Mouse (Mus musculus) spleen, adult 12 weeks (tissue): ENCODE measurements around the gene Megf8.

Source experiments
- DNase-seq: peaks from one replicate; pipeline ENCODE4 v3.0.0; 2022; ENCODE audit warnings: low spot score

Gene Megf8

GRCm38 (mm10) chr7:25316532-25317445 lies at the start of gene Megf8:
TSS of gene Megf8 (plus strand) at chr7:25317164.
- peak; percentile 79 for DNase-seq

DNA sequence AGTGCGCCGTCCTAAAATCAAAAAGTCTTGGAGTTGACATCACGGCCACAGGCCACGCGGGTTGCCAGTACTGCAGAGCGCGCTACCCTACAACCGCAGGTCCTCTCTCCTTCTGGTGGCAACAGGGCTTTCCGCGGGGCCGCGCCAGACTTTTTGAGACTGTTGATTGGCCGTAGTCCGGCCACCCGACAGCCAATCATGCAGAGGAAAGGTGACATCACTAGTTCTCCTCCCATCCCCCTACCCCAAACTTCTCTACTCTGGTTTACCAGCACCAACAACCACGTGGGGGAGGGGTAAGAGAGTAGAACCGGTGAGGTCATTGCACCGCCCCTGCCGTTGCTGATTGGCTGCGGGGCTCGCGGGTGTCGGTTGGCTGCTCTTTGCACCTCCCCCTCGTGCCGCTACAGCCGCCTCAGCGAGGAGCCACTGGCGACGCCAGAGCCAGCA lies 49.6 kb upstream of the Megf8 start, which contains the start of gene Cic:
Cic (plus strand) TSS at position 404 of the 450 bp plus-strand sequence.
- peak; percentile 99 for DNase-seq

- peak; percentile 97 for DNase-seq
These were observed 49.1 kb upstream of the Megf8 start for GRCm38 (mm10) chr7:25267751-25268463.

- no peak for DNase-seq
These were observed 48.4 kb upstream of the Megf8 start for GRCm38 (mm10) chr7:25268588-25268987.

DNA sequence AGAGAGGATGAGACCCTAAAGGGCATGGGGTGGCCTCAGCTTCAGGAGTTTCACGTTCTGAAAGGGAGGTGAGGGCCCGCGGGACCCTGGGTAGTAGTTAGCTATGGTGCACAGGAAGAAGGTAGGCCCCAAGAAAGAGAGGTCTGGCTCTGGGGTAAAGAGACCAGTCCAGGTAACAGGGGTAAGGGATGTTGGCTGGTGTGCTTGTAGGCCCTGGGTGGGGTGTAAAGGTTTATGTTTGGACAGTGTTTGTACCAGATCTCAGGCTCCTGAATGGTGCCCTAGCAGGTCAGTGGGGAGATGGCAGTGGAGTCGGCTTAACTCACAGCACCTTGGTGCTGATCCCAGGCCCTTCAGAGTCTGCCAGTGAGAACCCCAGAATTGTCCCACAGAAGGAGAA lies 47.9 kb upstream of the Megf8 start:
- DNase-seq, result no peak

DNA sequence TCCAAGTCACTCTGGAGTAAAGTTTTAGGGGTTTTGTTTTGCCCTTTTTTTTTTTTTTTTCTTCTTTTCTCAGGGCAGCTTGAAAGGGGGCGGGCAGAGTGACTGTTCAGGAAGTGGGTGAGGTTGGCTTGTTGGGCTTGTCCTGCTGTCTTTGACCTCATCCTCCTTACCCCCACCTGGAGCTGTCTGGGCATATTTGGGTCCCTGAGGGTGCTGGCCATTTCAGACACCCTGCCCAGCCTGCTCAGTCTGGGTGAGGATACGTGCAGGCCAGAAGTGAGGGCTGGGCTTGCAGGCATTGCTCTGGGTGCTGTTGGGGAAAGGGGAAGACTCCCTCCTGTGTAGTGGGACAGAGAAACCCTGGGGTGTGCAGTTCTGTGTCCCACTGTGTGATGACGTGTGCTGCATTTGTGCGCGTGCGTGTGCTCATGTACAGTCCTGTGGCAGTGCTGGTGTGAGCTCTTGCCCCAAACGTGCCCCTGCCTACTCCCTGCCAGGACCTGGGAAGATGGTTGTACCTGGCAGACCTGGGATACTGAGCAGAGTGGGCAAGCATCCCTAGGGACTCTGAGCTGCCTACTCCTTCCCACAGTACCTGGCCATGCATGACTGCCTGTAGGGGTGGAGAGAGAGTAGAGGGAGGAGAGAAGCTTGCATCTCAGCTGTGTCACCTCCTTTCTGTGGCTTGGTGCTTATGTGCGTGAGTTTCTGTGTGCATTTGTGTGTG lies 47.3 kb upstream of the Megf8 start:
- no peak for DNase-seq

- DNase-seq, result no peak
These were observed 46.0 kb upstream of the Megf8 start for GRCm38 (mm10) chr7:25270652-25271633.

DNA sequence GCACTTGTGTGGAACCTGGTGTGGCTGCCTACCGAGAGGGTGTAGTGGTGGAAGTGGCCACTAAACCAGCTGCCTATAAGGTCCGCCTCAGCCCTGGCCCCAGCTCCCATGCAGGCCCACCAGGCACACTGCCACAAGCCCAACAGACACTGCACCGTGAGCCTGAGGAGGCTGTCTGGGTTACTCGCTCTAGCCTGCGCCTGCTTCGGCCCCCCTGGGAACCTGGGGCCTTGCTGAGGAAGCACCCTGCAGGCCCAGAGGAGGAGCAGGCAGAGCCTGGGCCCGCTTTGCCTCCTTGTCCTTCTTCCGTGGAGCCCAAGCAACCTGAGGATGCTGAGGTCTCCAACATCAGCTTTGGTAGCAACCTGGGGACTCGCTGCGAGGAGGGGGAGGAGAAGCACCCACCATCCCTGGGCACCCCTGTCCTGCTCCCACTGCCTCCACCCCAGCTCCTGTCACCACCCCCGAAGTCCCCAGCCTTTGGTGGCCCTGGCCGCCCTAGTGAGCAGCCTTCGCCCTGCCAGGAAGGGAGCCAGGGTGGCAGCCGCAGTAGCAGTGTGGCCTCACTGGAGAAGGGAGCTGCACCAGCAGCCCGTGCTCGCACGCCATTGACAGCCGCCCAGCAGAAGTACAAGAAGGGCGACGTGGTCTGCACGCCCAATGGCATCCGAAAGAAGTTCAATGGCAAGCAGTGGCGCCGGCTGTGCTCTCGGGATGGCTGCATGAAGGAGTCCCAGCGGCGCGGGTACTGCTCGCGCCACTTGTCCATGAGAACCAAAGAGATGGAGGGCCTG lies 45.1 kb upstream of the Megf8 start:
- no peak for DNase-seq

DNA sequence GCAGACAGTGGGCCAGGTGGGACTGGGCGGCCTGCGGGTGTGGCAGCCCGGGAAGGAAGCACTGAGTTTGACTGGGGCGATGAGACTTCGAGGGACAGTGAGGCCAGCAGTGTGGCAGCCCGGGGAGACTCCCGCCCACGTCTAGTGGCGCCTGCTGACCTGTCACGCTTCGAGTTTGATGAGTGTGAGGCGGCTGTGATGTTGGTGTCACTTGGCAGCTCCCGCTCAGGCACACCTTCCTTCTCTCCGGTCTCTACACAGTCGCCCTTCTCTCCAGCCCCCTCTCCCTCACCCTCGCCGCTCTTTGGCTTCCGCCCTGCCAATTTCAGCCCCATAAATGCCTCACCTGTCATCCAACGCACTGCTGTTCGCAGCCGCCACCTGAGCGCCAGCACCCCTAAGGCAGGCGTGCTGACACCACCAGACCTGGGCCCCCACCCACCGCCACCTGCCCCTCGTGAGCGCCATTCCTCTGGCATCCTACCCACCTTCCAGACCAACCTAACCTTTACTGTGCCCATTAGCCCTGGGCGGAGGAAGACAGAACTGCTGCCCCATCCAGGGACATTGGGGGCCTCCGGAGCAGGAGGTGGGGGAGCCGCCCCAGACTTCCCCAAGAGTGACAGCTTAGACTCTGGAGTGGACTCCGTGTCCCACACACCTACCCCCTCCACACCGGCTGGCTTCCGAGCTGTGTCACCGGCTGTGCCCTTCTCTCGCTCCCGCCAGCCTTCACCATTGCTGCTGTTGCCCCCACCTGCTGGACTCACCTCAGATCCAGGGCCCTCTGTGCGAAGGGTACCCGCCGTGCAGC lies 44.3 kb upstream of the Megf8 start:
- DNase-seq, result no peak

- DNase-seq, result no peak
These were observed 43.4 kb upstream of the Megf8 start for GRCm38 (mm10) chr7:25273259-25274241.

GRCm38 (mm10) chr7:25274571-25274970 lies 42.4 kb upstream of the Megf8 start:
- no peak for DNase-seq

DNA sequence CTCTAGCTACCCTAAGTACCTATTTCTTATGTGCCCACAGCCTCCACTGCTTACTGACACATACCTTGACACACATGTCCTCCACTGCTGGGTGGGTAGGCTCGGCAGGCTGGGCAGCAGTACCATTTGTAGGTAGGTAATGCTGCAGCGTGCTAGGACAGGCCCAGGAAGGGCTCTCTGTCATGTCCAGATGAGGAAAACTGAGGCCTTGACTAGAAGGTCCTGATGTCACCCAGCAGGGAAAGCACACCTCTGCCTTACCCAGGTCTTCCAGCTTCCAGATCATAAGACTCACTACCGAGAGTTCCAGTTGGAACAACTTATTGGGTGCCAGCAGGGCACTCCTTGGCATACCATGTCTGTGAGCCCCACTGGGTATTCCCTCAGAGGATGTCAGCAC lies 42.0 kb upstream of the Megf8 start:
- DNase-seq, result no peak

- no peak for DNase-seq
These were observed 41.2 kb upstream of the Megf8 start for GRCm38 (mm10) chr7:25275555-25276298.

DNA sequence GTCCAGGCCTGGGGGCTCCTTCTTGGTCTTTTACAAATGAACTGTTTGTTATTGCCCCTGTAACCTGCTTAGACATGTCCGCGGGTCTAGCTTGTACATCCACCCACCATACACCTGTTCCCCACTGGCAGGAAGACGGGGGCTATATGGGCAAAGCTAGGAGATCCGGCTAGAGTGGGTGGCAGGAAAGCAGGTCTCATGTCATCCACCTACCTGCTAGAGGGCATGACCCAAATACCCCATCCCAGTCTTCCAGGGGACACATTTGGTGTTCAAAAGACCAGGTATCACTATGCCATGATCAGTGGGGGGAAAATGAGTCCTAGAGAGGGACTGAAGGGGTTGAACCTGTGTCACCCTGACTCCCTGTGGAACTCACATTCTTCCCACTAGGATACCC lies 39.6 kb upstream of the Megf8 start:
- DNase-seq, result no peak

DNA sequence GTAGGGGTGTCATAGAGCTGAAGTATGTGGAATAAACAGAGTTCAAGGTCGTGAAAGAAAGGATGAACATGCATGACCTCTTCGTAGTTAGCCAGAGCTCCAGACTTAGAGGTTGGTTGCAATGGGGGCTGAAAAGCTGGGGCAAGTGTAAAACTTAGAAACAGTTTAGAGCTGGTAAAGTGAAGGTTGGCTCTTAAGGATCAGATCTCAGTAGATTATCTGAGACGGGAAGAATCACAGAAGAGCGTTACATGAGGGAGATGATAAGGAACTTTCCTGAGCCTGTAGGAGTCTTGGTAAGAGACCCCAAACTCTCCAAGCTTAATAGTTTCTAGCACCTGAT lies 39.0 kb upstream of the Megf8 start:
- no peak for DNase-seq

DNA sequence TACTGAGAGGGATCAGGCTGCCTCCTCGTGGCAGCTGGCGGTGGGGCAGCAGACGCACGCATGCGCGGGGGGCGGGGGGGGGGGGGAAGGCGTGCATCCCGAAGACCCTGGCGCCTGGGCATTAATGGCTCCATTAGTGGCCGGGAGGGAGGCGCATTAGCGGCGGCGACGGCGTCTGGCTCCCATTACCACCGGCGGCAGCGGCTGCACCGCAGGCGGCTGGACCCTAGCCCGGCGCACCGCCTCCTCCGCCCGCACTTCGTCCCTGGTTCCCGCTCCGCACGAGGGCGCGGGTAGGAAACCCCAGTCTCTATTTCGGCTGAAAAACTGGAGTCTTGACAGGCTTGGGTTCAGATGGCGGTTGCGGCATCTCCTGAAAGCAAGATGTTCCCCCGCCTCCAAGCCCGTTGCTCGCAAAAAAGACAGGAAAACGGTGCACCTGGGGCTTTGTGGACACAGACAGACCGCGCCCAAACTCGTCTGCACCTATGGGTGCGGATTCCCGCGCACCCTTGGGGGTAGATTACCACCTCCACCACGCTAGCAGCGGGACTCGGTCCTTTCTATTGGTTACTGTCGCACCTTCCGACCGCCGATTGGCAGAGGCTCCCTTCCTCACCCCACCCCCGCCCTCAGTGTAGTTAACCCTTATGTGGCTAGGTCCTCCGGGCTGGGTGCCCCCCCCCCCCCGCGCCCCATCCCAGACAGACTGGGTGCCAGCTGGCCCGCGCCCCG lies 38.5 kb upstream of the Megf8 start:
- DNase-seq, result peak; percentile 85
